Mouse (Mus musculus) brain, embryonic 14.5 days (tissue): ENCODE measurements around the gene Zbtb9.

Experiments
- CTCF ChIP-seq: fragments of 200-500 bp; IDR thresholded peaks from 2 replicates; pipeline ENCODE4 v1.5.1; 2012; ENCODE audit warnings: inconsistent platforms, mild to moderate bottlenecking, moderate library complexity, borderline replicate concordance; ENCODE audit not compliant: insufficient read depth, insufficient read length; ENCODE audit errors: extremely low read depth
- POLR2A ChIP-seq: fragments of 200-500 bp; IDR thresholded peaks from 2 replicates; pipeline ENCODE4 v1.6.1; 2012; ENCODE audit warnings: mild to moderate bottlenecking, inconsistent platforms, borderline replicate concordance; ENCODE audit not compliant: poor library complexity, insufficient read depth, insufficient read length, severe bottlenecking; ENCODE audit errors: extremely low read depth

DNA sequence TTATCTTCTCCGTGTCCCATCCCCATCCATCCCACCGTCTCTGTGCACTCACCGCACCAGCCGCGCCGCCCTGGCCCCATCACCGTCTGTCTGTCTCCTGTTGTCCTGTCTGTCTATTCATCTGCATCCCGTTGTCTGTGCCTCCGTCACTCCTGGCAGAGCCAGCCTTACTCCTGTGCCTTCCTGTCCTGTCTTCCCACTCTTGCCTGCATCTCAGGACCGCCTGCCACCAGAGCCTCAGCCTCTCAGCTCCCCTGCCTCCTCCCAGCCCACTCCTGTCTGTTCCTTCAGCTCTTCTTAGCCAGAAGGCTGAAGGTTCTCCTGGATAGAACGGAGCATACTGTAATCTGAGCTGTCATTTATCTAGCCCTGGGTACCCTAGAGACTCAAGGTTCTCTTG lies 6.0 kb upstream of the Zbtb9 start:
- no peak for TF ChIP-seq CTCF
- no peak for TF ChIP-seq POLR2A
